ENCODE assay signal across 20 mouse cellular contexts in genomic region chr1:36549491-36549890, GRCm38 (mm10). TPM values are rescaled to one million over a fixed set of nuclear protein-coding genes. Genes with fewer than 3 reads are reported as not detected.
A peak's percentile ranks its signal among the peaks of the same experiment; 100 is the strongest.
DNase-seq lines count a peak whose midpoint lies in the region; ATAC-seq and TF ChIP-seq lines count a peak whose summit lies in the region.
"Had no signal": no experiment of that assay in that cellular context is flagged by ENCODE, and none has a peak within 500 bp of the region (broad histone marks: within the 10 kb centered on the region; RNA-seq: fewer than 3 reads in every experiment).

No protein-coding gene starts in this region.

- 0 out of 2 replicates have a peak overlapping the region, but pooled peaks have one; percentile 14 for H3K9ac ChIP-seq in kidney, embryonic 15.5 days
- H3K9ac ChIP-seq in midbrain, embryonic 13.5 days (replicated peaks): 0 out of 2 replicates have a peak overlapping the region, but pooled peaks have one; percentile 16
- H3K9ac ChIP-seq in midbrain, postnatal 0 days (replicated peaks; ENCODE audit: low read length, poor library complexity, severe bottlenecking): no peak overlapping the region
- H3K9ac ChIP-seq in limb, embryonic 15.5 days: no peak overlapping the region
- H3K9ac ChIP-seq: forebrain, embryonic 13.5 days; liver, postnatal 0 days; stomach, embryonic 15.5 days had no signal

- DNase-seq in cerebellum, adult 9-10 months: peak; percentile 42
- DNase-seq in cerebellum, postnatal 25 days: no peak
- no peak for DNase-seq in kidney, adult 9 months
- DNase-seq in midbrain, postnatal 0 days (ENCODE audit: low spot score): no peak
- DNase-seq in spleen, postnatal 14 days (ENCODE audit: low spot score in 2 of 2): no peak
- DNase-seq: gastrocnemius, postnatal 36 days; kidney, adult 8-10 months; liver; liver, postnatal 0 days; right cerebral cortex, adult 18-20 months; spleen, adult 18-20 months had no signal

- WGBS in kidney, embryonic 15.5 days: 67% methylated on average over 18 of the region's 18 CpGs
- WGBS in midbrain, embryonic 13.5 days: 89% methylated on average over 18 of the region's 18 CpGs
- 87% methylated on average over 18 of the region's 18 CpGs for WGBS in midbrain, postnatal 0 days
- 72% methylated on average over 18 of the region's 18 CpGs for WGBS in limb, embryonic 15.5 days

- no peaks in the 10 kb centered on the region for H3K27me3 ChIP-seq in kidney, embryonic 15.5 days
- H3K27me3 ChIP-seq in midbrain, embryonic 13.5 days: no peaks in the 10 kb centered on the region
- no peaks in the 10 kb centered on the region for H3K27me3 ChIP-seq in midbrain, postnatal 0 days (ENCODE audit: insufficient read depth, low read length)
- H3K27me3 ChIP-seq in limb, embryonic 15.5 days: no peaks in the 10 kb centered on the region
- H3K27me3 ChIP-seq: forebrain, embryonic 13.5 days; stomach, embryonic 15.5 days had no signal

- H3K4me1 ChIP-seq in kidney, embryonic 15.5 days: peaks cover 79% of the 10 kb centered on the region
- peaks cover 67% of the 10 kb centered on the region for H3K4me1 ChIP-seq in midbrain, embryonic 13.5 days (replicated peaks)
- peaks cover 5% of the 10 kb centered on the region; the same call in 1 of the 2 replicates for H3K4me1 ChIP-seq in midbrain, postnatal 0 days (ENCODE audit: insufficient read depth, low read length)
- peaks cover 60% of the 10 kb centered on the region for H3K4me1 ChIP-seq in limb, embryonic 15.5 days

- TF ChIP-seq CTCF in midbrain, postnatal 0 days (IDR thresholded peaks at IDR 0.05): no peak

- H3K27ac ChIP-seq in kidney, embryonic 15.5 days: peak overlapping the region; percentile 5; the same call in 1 of the 2 replicates
- H3K27ac ChIP-seq in midbrain, embryonic 13.5 days: no peak overlapping the region
- no peak overlapping the region for H3K27ac ChIP-seq in midbrain, postnatal 0 days (ENCODE audit: low read depth, low read length)
- H3K27ac ChIP-seq in limb, embryonic 15.5 days: peak overlapping the region; percentile 47; the same call in 1 of the 2 replicates
- H3K27ac ChIP-seq: hindbrain, postnatal 0 days had no signal

- H3K36me3 ChIP-seq in kidney, embryonic 15.5 days: peaks cover 66% of the 10 kb centered on the region
- peaks cover 61% of the 10 kb centered on the region for H3K36me3 ChIP-seq in midbrain, embryonic 13.5 days
- H3K36me3 ChIP-seq in midbrain, postnatal 0 days (ENCODE audit: insufficient read depth, low read length): peaks cover 59% of the 10 kb centered on the region
- H3K36me3 ChIP-seq in limb, embryonic 15.5 days: peaks cover 57% of the 10 kb centered on the region

- no peak overlapping the region for H3K4me3 ChIP-seq in kidney, embryonic 15.5 days (replicated peaks)
- H3K4me3 ChIP-seq in midbrain, embryonic 13.5 days (replicated peaks): no peak overlapping the region
- no peak overlapping the region for H3K4me3 ChIP-seq in midbrain, postnatal 0 days (ENCODE audit: low read depth, low read length)
- H3K4me3 ChIP-seq in limb, embryonic 15.5 days: no peak overlapping the region
- H3K4me3 ChIP-seq: forebrain, embryonic 13.5 days; stomach, embryonic 15.5 days had no signal

- H3K9me3 ChIP-seq in kidney, embryonic 15.5 days (replicated peaks): no peaks in the 10 kb centered on the region
- H3K9me3 ChIP-seq in midbrain, embryonic 13.5 days: no peaks in the 10 kb centered on the region
- no peaks in the 10 kb centered on the region for H3K9me3 ChIP-seq in midbrain, postnatal 0 days (ENCODE audit: low read length)
- H3K9me3 ChIP-seq in limb, embryonic 15.5 days: no peaks in the 10 kb centered on the region
- H3K9me3 ChIP-seq: forebrain, embryonic 13.5 days; stomach, embryonic 15.5 days had no signal

- peak overlapping the region; percentile 3; the same call in 1 of the 2 replicates for H3K4me2 ChIP-seq in kidney, embryonic 15.5 days
- peak overlapping the region; percentile 9; the same call in 1 of the 2 replicates for H3K4me2 ChIP-seq in midbrain, embryonic 13.5 days (replicated peaks)
- H3K4me2 ChIP-seq in midbrain, postnatal 0 days (ENCODE audit: low read depth, low read length, poor library complexity, severe bottlenecking): no peak overlapping the region
- no peak overlapping the region for H3K4me2 ChIP-seq in limb, embryonic 15.5 days
- H3K4me2 ChIP-seq: forebrain, embryonic 13.5 days; heart, embryonic 11.5 days; stomach, embryonic 15.5 days had no signal

- no peak for ATAC-seq in kidney, embryonic 15.5 days (replicated peaks; ENCODE audit: low FRiP score)
- ATAC-seq in midbrain, embryonic 13.5 days: no peak
- ATAC-seq in midbrain, postnatal 0 days (ENCODE audit: low FRiP score): no peak
- no peak for ATAC-seq in limb, embryonic 15.5 days (ENCODE audit: insufficient number of reproducible peaks, low FRiP score, low TSS enrichment, low read depth)
- ATAC-seq: forebrain, embryonic 13.5 days; hindbrain, postnatal 0 days; liver, postnatal 0 days had no signal

RNA-seq across cellular contexts. Expression of gene Ankrd39, which starts 2.2 kb away (rescaled TPM):
- 26.2 and 26.3 TPM in 2 replicates for polyA plus RNA-seq in kidney, embryonic 15.5 days (2015; fragmentation: Nextera tagmentation; extraction: Ambion mirVana)
- 22.1 and 22.3 TPM in 2 replicates for polyA plus RNA-seq in midbrain, embryonic 13.5 days (2015; fragmentation: Nextera tagmentation; extraction: Ambion mirVana)
- 27.9 and 30.4 TPM in 2 replicates for total RNA-seq in midbrain, postnatal 0 days (2014; rRNA removed)
- 34.3 and 40.9 TPM in 2 replicates for polyA plus RNA-seq in midbrain, postnatal 0 days (2015; fragmentation: Nextera tagmentation; extraction: Ambion mirVana)
- 21.7 and 24.0 TPM in 2 replicates for polyA plus RNA-seq in limb, embryonic 15.5 days (2015; fragmentation: Nextera tagmentation; extraction: Ambion mirVana)

RNA-seq across cellular contexts. Expression of gene Sema4c, which starts 8.7 kb away (rescaled TPM):
- polyA plus RNA-seq in kidney, embryonic 15.5 days (2015; fragmentation: Nextera tagmentation; extraction: Ambion mirVana): 19.3 and 23.3 TPM in 2 replicates
- polyA plus RNA-seq in midbrain, embryonic 13.5 days (2015; fragmentation: Nextera tagmentation; extraction: Ambion mirVana): 33.4 and 35.4 TPM in 2 replicates
- total RNA-seq in midbrain, postnatal 0 days (2014; rRNA removed): 30.0 and 32.7 TPM in 2 replicates
- 14.7 and 18.0 TPM in 2 replicates for polyA plus RNA-seq in midbrain, postnatal 0 days (2015; fragmentation: Nextera tagmentation; extraction: Ambion mirVana)
- polyA plus RNA-seq in limb, embryonic 15.5 days (2015; fragmentation: Nextera tagmentation; extraction: Ambion mirVana): 15.4 and 18.1 TPM in 2 replicates

RNA-seq across cellular contexts. Expression of gene Gm42417, which starts 10.3 kb away (rescaled TPM):
- 0.32 and 0.75 TPM in 2 replicates for polyA plus RNA-seq in kidney, embryonic 15.5 days (2015; fragmentation: Nextera tagmentation; extraction: Ambion mirVana)
- not detected in 2 replicates for polyA plus RNA-seq in midbrain, embryonic 13.5 days (2015; fragmentation: Nextera tagmentation; extraction: Ambion mirVana)
- not detected in 2 replicates for total RNA-seq in midbrain, postnatal 0 days (2014; rRNA removed)
- 0.42 and 0.65 TPM in 2 replicates for polyA plus RNA-seq in midbrain, postnatal 0 days (2015; fragmentation: Nextera tagmentation; extraction: Ambion mirVana)
- polyA plus RNA-seq in limb, embryonic 15.5 days (2015; fragmentation: Nextera tagmentation; extraction: Ambion mirVana): 0.31 and 0.38 TPM in 2 replicates
- total RNA-seq: common myeloid progenitor, adult 5-6 weeks; hindbrain, postnatal 0 days; MEL had no signal
- polyA plus RNA-seq: heart, embryonic 11.5 days; hindbrain, postnatal 0 days; liver, postnatal 0 days; stomach, embryonic 15.5 days had no signal

RNA-seq across cellular contexts. Expression of gene Ankrd23, which starts 12.8 kb away (rescaled TPM):
- polyA plus RNA-seq in kidney, embryonic 15.5 days (2015; fragmentation: Nextera tagmentation; extraction: Ambion mirVana): 21.8 and 22.1 TPM in 2 replicates
- 16.1 and 19.0 TPM in 2 replicates for polyA plus RNA-seq in midbrain, embryonic 13.5 days (2015; fragmentation: Nextera tagmentation; extraction: Ambion mirVana)
- total RNA-seq in midbrain, postnatal 0 days (2014; rRNA removed): 9.8 and 11.6 TPM in 2 replicates
- 12.8 and 14.8 TPM in 2 replicates for polyA plus RNA-seq in midbrain, postnatal 0 days (2015; fragmentation: Nextera tagmentation; extraction: Ambion mirVana)
- 19.5 and 20.6 TPM in 2 replicates for polyA plus RNA-seq in limb, embryonic 15.5 days (2015; fragmentation: Nextera tagmentation; extraction: Ambion mirVana)

RNA-seq across cellular contexts. Expression of gene Cnnm3, which starts 37.8 kb away (rescaled TPM):
- polyA plus RNA-seq in kidney, embryonic 15.5 days (2015; fragmentation: Nextera tagmentation; extraction: Ambion mirVana): 3.7 and 4.0 TPM in 2 replicates
- 4.2 and 4.8 TPM in 2 replicates for polyA plus RNA-seq in midbrain, embryonic 13.5 days (2015; fragmentation: Nextera tagmentation; extraction: Ambion mirVana)
- total RNA-seq in midbrain, postnatal 0 days (2014; rRNA removed): 32.9 and 40.8 TPM in 2 replicates
- 4.3 and 5.2 TPM in 2 replicates for polyA plus RNA-seq in midbrain, postnatal 0 days (2015; fragmentation: Nextera tagmentation; extraction: Ambion mirVana)
- 2.6 and 3.2 TPM in 2 replicates for polyA plus RNA-seq in limb, embryonic 15.5 days (2015; fragmentation: Nextera tagmentation; extraction: Ambion mirVana)

Comparison
In these comparisons a context has a peak if more than half of its experiments do, and no peak if none do; other contexts are left out.
1. H3K4me2 ChIP-seq: peak in kidney, embryonic 15.5 days (single experiment) and midbrain, embryonic 13.5 days (single experiment); none in midbrain, postnatal 0 days (single experiment) and limb, embryonic 15.5 days (single experiment).
2. H3K9ac ChIP-seq: peak in kidney, embryonic 15.5 days (single experiment) and midbrain, embryonic 13.5 days (single experiment); none in midbrain, postnatal 0 days (single experiment) and limb, embryonic 15.5 days (single experiment).
3. H3K27ac ChIP-seq: peak in kidney, embryonic 15.5 days (single experiment) and limb, embryonic 15.5 days (single experiment); none in midbrain, embryonic 13.5 days (single experiment) and midbrain, postnatal 0 days (single experiment).